Mouse (Mus musculus) lung, adult 2 months (tissue): Measurements from ENCODE around the gene Heg1.

ENCODE experiments used
- CTCF ChIP-seq: fragments of 200-500 bp; IDR thresholded peaks from 2 replicates; pipeline ENCODE4 v1.5.1; 2011; ENCODE audit warnings: mild to moderate bottlenecking, low read length, control low read depth; ENCODE audit not compliant: insufficient read depth
- POLR2A ChIP-seq: fragments of 200-500 bp; IDR thresholded peaks from 2 replicates; pipeline ENCODE4 v1.6.1; 2011; ENCODE audit warnings: low read depth, mild to moderate bottlenecking, control low read depth, low read length, borderline replicate concordance; ENCODE audit errors: extremely low read depth

DNA sequence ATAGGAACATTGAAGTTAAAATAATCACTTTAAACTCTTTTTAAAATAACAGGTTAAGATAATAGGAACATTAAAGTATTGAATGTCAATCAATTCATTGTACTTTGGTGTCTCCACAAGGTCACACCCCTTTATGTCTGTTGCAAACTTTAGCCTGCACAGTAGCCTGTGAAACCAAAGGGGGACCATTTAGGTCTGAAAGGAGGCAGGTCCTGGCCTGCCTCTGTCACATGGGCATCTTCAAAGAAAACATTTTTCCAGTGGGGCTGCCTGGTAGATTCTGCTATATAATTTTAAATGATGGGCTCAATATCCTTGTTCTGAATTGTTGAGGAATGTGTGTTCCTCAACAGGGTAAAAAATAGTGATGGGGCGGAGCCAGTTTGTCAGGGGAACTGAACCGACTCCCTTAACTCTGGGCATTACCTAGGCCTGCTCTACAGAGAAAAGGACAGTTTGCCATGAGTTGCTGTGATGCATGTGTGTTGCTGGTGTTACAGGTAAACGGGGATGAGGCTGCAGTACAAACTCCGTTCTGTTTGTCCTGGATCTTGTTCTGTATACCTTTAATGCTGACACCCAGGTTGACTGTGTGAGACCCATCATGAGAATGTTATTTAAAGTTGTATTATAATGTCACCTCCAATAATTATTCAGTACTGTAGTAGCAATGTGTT lies 86.7 kb downstream of the Heg1 start:
- TF ChIP-seq CTCF (no peak), POLR2A (no peak)
